Mouse (Mus musculus) liver, embryonic 14.5 days (tissue): ENCODE data around the gene Cmtm3.

Experiments
- CTCF ChIP-seq: IDR thresholded peaks from 2 replicates; pipeline ENCODE4 v1.5.1; 2016; ENCODE audit warnings: antibody characterized with exemption, low read depth, control low read depth
- EP300 ChIP-seq: IDR thresholded peaks from 2 replicates; pipeline ENCODE4 v1.6.1; 2016; ENCODE audit warnings: antibody characterized with exemption, low read depth

DNA sequence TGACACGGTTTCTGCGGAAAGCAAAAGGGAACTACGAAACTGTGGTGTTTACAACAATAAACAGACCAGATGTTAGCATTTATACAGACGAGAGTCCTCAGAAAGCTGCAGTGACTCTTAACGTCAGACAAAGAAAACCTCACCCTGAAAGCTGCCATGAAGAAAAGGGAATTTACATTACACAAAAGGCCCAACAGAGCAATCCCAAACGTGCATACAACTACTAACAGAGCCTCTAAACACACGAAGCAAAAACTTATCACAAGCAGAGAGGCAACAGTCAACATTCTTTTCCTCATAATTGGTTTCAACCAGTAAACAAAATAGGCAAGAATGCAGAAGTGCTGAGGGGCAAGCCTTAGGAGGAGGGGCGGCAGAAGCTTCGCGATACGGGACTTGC lies 37.5 kb downstream of the Cmtm3 start:
- no peak for TF ChIP-seq CTCF
- no peak for TF ChIP-seq EP300
